Mouse (Mus musculus) adrenal gland, postnatal 14 days (tissue): ENCODE measurements around the gene Aspdh. TPM values are rescaled to one million over a fixed set of nuclear protein-coding genes. Genes with fewer than 3 reads are reported as not detected.
A peak's percentile ranks its signal among the peaks of the same experiment; 100 is the strongest.

Experiments used
- DNase-seq: peaks from one replicate; pipeline ENCODE4 v3.0.0; 2021; ENCODE audit warnings: mixed read lengths
- microRNA-seq, 2 experiments: library from miRNA; unstranded; fragments of <30 nt; microRNA quantifications; one replicate each; pipeline ENCODE4 v1.2.0; 2021
- total RNA-seq: library from RNA; stranded (reverse); gene quantifications from 2 replicates; pipeline ENCODE4 v1.2.3, GENCODE M21; 2021

The Aspdh gene
- total RNA-seq, 1 experiment from 2014 or later, result 13.0 TPM

GRCm38 (mm10) chr7:44497361-44498055 is 32.3 kb downstream of the Aspdh start:
- DNase-seq, result no peak

- no peak for DNase-seq
These were observed 33.7 kb downstream of the Aspdh start for GRCm38 (mm10) chr7:44498922-44499321.

DNA sequence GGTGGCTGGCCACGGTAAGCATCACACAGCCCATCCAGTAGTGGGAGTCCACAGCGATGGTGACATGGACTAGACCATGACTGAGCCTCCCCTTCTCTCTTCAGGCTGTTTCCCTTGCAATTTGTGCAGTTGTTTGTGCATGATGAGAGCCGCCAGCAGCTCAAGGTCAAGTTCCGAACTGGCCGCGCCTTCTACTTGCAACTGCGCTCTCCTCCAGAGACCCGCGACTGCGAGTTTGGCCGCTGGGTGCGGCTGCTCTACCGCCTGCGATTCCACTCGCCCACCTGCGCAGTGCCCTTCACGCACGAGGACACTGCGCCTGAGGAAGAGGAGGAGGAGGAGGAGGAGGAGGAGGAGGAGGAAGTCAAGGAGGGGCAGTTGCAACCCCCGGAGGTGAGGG is 34.9 kb downstream of the Aspdh start:
- DNase-seq, result no peak

- peak; percentile 81 for DNase-seq
These were observed 36.4 kb downstream of the Aspdh start for GRCm38 (mm10) chr7:44501563-44502115.

GRCm38 (mm10) chr7:44507491-44507890 is 42.3 kb downstream of the Aspdh start:
- no peak for DNase-seq

Small RNA genes within 50 kb of the gene (microRNA-seq; reads per million reads assigned to microRNA genes)
- gene Mir7052, result 0 to 1.9 reads per million in 2 experiments

Other genes with a start within 250 kb of the Aspdh start
- not detected in 2 replicates for gene Klk1b5, start 249.4 kb upstream of the Aspdh start, total RNA-seq
- gene Klk1, start 240.0 kb upstream of the Aspdh start, total RNA-seq, result 0.37 and 1.6 TPM in 2 replicates
- not detected in 2 replicates for gene Gm36864, start 229.2 kb upstream of the Aspdh start, total RNA-seq
- 0.70 and 0.90 TPM in 2 replicates for gene 1700028J19Rik, start 218.7 kb upstream of the Aspdh start, total RNA-seq
- 95.5 and 102 TPM in 2 replicates for gene 2410002F23Rik, start 218.7 kb upstream of the Aspdh start, total RNA-seq
- gene Acp4, start 208.0 kb upstream of the Aspdh start, total RNA-seq, result not detected in 2 replicates
- not detected in 2 replicates for gene Gm15517, start 203.9 kb upstream of the Aspdh start, total RNA-seq
- gene Clec11a, start 158.5 kb upstream of the Aspdh start, total RNA-seq, result 3.4 and 3.6 TPM in 2 replicates
- gene Shank1, start 155.1 kb upstream of the Aspdh start, total RNA-seq, result 7.6 and 8.0 TPM in 2 replicates
- gene Syt3, start 81.3 kb upstream of the Aspdh start, total RNA-seq, result 2.6 and 3.9 TPM in 2 replicates
- gene 1700008O03Rik, start 79.6 kb upstream of the Aspdh start, total RNA-seq, result 0.59 and 0.71 TPM in 2 replicates
- 6.1 and 7.7 TPM in 2 replicates for gene Lrrc4b, start 36.4 kb upstream of the Aspdh start, total RNA-seq
- gene Josd2, start 2.6 kb downstream of the Aspdh start, total RNA-seq, result 45.9 and 51.2 TPM in 2 replicates
- gene Emc10, start 31.1 kb downstream of the Aspdh start, total RNA-seq, result 81.5 and 85.9 TPM in 2 replicates
- gene Fam71e1, start 31.2 kb downstream of the Aspdh start, total RNA-seq, result 7.8 and 10.9 TPM in 2 replicates
- gene Mybpc2, start 59.3 kb downstream of the Aspdh start, total RNA-seq, result 0.26 and 0.38 TPM in 2 replicates
- 3.4 and 15.4 TPM in 2 replicates for gene Spib, start 66.7 kb downstream of the Aspdh start, total RNA-seq
- gene Pold1, start 83.5 kb downstream of the Aspdh start, total RNA-seq, result 17.5 and 28.0 TPM in 2 replicates
- 105 and 114 TPM in 2 replicates for gene Nr1h2, start 88.6 kb downstream of the Aspdh start, total RNA-seq
- 2.0 and 10.4 TPM in 2 replicates for gene Napsa, start 107.0 kb downstream of the Aspdh start, total RNA-seq
- 5.5 and 6.8 TPM in 2 replicates for gene Kcnc3, start 125.3 kb downstream of the Aspdh start, total RNA-seq
- gene Myh14, start 205.5 kb downstream of the Aspdh start, total RNA-seq, result 3.9 and 5.1 TPM in 2 replicates
- gene Izumo2, start 243.4 kb downstream of the Aspdh start, total RNA-seq, result not detected in 2 replicates